Mouse (Mus musculus) embryo, embryonic 9.5 days (tissue): Measurements from ENCODE around the gene Tmem199.

Source experiments
- DNase-seq: peaks from one replicate; pipeline ENCODE4 v3.0.0-alpha.2; 2017; ENCODE audit errors: extremely low spot score

Gene Tmem199

DNA sequence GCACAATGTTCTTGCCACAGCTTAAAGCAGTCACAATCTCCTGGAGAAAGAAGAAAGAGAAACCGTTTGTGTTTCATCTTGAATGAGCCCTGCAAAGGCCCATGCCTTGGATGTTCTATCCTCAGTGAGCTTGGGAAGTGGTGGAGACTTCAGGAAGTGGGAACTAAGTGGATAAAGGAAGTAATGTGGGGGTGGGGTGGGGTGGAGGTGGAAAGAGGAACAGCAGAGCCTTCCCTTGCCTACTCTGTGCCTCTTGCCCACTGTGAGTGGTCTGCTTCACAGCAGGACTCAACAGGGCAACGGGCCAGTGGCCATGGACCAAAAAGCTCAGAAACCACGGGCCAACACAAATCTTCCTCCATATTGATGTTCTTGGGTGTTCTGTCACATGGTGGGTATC lies 36.7 kb downstream of the Tmem199 start:
- no peak for DNase-seq

- DNase-seq, result no peak
Measured at GRCm38 (mm10) chr11:78471326-78472103, 40.5 kb downstream of the Tmem199 start.

DNA sequence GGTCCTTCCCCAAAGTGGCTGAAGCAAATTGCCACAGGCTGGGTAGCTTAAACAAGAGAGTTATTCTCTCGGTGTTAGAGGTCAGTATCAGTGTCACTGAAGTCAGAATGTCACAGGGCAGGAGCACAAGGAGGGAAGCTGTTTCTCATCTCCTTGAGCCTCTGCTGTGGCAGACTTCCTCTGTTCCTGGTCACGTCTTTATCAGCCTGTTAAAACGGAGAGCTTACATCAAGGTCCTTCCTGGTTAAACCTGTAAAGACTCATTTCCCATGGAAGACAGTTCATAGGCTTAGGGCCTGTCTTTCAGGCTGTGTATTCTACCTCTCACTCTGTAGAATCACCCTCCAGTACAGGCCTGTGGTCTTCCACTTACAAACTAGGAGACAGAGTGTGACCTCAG lies 44.0 kb downstream of the Tmem199 start:
- no peak for DNase-seq

DNA sequence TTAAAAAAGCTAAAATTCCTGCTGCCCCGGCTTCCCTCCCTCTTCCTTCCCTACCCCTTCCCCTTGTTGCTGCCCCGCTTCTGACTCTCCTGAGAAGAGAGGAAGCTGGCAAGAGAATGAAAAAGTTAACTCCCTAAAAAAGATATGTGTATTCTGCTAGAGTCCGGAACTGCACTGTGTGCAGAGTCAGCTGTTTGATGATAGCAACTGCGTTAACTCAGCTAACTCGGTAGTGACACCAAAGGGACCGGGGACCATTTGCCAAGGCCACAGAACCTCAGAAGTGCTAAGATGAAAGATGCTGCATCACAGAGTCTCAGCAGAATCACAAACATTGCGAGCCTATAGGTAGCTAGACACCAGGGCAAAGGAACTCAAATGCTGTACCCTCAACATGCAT lies 44.5 kb downstream of the Tmem199 start:
- no peak for DNase-seq

DNA sequence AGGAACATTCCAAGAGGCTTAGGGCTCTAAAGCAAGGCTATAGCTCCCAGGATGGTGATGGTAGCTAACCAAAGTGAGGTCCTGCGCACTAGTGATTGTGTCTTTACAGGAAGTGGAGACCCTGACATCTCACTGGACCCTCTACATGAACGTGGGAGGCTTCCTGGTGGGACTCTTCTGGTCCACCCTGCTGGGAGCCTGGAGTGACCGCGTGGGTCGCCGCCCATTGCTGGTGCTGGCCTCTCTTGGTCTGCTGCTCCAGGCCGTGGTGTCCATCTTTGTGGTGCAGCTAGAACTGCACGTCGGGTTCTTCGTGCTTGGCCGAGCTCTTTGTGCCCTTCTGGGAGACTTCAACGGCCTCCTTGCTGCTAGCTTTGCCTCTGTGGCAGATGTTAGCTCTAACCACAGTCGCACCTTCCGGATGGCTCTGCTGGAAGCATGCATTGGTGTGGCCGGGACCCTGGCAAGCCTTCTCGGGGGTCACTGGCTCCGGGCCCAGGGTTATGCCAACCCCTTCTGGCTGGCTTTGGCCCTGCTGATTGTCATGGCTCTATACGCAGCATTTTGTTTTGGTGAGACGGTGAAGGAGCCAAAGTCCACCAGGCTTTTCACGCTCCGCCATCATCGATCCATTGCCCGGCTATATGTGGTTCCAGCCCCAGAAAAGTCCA lies 45.6 kb downstream of the Tmem199 start:
- no peak for DNase-seq

DNA sequence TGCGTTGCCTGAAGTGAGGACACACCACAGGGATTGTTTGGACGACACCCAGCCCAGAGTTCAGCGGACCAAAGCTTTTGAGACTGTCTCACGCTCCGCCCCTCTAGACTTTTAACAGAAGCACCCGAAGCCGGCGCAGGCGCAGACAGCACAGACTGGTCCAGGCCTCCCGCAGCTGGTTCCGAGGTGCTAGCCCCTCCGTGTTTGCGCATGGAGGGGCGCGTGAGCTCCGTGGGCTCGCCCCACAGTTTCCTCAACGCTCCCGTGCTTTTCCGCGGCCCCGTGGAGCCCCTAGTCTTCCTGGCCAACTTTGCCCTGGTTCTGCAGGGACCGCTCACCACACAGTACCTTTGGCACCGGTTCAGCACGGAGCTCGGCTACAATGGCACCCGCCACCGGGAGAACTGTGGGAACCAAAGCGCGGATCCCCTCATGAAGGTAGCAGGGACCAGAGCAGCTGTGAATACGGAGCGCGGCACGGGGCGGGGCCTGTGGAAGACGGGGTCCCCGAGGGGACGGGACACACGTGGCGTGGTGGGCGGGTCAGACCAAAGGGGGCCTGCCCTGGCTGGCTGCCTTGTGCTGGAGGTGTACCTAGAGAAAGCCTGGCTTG lies 46.3 kb downstream of the Tmem199 start, which contains the start of gene Slc46a1:
Gene Slc46a1, plus strand, starts transcription at position 130 of the 613 bp plus-strand sequence.
- DNase-seq, result peak; percentile 85

GRCm38 (mm10) chr11:78465116-78465515 lies 46.9 kb downstream of the Tmem199 start:
- peak; percentile 11 for DNase-seq

DNA sequence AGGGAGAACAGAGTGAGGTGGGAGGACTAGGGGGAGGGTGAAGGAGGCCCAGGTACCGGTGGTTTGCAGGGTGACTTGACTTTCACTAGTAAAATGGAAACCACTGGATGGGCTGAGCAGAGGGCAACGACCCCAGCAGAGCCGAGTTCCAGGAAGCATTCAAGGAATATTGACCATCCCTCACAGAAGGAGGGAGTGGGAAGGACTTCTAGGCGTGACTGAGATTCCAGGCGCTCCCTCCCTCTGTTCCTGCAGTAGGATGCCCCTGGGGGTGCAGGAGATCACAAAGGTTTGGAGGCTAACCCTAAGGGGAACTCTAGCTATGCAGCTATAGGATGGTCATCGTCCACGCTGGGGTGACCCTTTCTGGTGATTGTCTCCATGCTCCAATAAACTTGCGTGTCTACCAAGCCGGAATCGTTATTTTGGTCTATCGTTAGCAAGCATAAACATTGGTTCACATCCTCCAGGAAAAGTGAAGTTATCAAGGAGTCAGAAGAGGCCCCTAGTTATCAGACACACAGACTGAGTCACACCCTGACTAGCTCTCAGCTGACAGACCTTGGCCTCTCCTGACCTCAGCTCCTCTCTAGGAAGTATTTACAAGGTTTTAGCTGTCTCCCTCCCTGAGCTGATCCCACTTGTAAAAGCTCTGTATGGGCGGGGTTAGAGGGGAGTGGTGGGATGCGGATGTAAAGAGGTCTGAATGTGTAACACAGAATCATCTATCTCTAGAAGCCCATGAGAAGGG lies 48.5 kb downstream of the Tmem199 start:
- DNase-seq, result no peak

DNA sequence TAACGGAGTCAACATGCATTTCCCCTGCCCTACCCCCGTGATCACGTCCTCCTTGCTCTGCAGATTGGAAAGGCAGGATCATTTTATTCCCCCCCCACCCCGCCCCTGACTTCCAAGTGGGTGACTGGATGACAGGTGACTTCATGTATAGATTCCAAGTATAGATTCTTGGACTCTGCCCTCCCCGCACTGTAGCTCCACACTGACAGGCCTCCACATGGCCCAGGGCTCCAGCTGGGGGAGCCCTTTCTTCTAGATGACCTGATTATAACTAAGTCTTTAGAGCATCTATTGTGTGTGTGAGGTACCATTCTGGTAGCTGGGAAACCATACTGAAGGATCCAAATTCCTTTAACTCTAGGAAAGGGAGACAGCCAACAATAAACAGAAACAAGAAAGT lies 49.3 kb downstream of the Tmem199 start:
- no peak for DNase-seq

GRCm38 (mm10) chr11:78461894-78462293 lies 50.1 kb downstream of the Tmem199 start:
- no peak for DNase-seq

DNA sequence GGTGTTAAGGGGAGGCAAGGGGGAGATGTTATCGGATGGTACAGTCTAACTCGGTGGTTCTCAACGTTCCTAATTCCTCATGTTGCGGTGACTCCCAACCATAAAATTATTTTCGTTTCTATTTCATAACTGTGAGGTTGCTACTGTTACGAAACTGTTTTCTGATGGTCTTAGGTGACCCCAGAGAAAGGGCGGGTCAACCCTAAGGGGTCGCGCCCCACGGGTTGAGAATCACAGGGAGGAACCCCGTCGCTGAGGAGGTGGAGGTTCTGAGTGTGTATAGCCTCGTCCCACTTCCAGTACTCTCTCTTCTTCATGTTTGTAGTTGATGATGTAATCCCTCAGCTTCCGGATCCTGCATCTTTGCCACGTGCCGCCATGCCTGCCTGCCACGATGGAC lies 53.2 kb downstream of the Tmem199 start:
- no peak for DNase-seq
